Mouse (Mus musculus): ENCODE data around the gene Exosc2. TPM values are rescaled to one million over a fixed set of nuclear protein-coding genes. Genes with fewer than 3 reads are reported as not detected.

Gene Exosc2
- 10.0 and 11.7 TPM in 2 replicates for polyA plus RNA-seq (2012; ENCODE audit: insufficient read depth, insufficient read length, missing spikeins)

- Histone ChIP-seq H3K4me1 (ENCODE audit: control insufficient read depth, insufficient read depth, low read length) (peaks cover 9% of the 10 kb centered on the region), H3K4me3 (ENCODE audit: insufficient read depth, low read length) (peak within 1 kb of the TSS; percentile 84), H3K27ac (ENCODE audit: insufficient read depth, low read depth, low read length) (peak within 1 kb of the TSS; percentile 21)
- TF ChIP-seq CTCF (IDR thresholded peaks at IDR 0.05; ENCODE audit: low read depth, low read length) (no peak), POLR2A (IDR thresholded peaks at IDR 0.05; ENCODE audit: borderline replicate concordance, low read depth, low read length) (no peak)
These were observed at the start of gene Exosc2 for GRCm38 (mm10) chr2:31670551-31671035. TSS of gene Exosc2 (plus strand) at chr2:31670715.

GRCm38 (mm10) chr2:31633531-31633930 lies 37.0 kb upstream of the Exosc2 start:
- Histone ChIP-seq H3K27ac (ENCODE audit: insufficient read depth, low read depth, low read length) (no peak overlapping the region), H3K4me1 (ENCODE audit: control insufficient read depth, insufficient read depth, low read length) (no peaks in the 10 kb centered on the region), H3K4me3 (ENCODE audit: insufficient read depth, low read length) (no peak overlapping the region)
- TF ChIP-seq CTCF (IDR thresholded peaks at IDR 0.05; ENCODE audit: low read depth, low read length) (no peak), POLR2A (IDR thresholded peaks at IDR 0.05; ENCODE audit: borderline replicate concordance, low read depth, low read length) (no peak)

GRCm38 (mm10) chr2:31635281-31636137 lies 35.0 kb upstream of the Exosc2 start:
- no peak overlapping the region for H3K4me3 ChIP-seq (ENCODE audit: insufficient read depth, low read length)
- no peak overlapping the region for H3K27ac ChIP-seq (ENCODE audit: insufficient read depth, low read depth, low read length)
- no peak for TF ChIP-seq CTCF (IDR thresholded peaks at IDR 0.05; ENCODE audit: low read depth, low read length)
- no peak for TF ChIP-seq POLR2A (IDR thresholded peaks at IDR 0.05; ENCODE audit: borderline replicate concordance, low read depth, low read length)
- no peaks in the 10 kb centered on the region for H3K4me1 ChIP-seq (ENCODE audit: control insufficient read depth, insufficient read depth, low read length)

DNA sequence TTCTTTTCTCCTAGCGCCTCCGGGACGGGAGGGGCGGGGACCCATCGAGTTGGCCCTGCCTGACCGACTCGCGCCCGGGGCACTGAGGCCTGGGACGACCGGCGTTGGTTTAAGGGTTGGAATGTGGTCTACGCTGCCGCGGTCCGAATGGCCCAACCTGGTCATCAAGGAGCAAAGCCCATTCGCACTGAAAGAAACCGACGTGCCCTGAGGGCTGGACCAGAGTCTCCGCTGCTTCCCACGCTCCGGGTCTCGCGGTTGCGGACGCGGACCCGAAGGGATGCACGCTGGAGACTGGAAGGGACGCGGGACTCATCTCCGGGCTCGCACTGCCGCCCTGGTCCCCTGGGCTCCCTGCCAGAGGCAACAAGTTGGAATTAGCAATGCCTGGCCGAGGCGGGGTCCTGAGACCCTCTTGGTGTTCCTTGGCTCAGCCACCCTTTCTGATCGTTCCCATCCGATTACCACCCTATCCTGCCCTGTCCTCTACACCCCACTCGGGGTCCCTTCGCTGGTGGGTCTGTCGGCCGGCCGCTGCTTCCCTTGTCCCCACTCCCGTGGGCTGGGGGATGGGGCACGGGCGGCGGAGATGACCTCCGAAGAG lies 34.3 kb upstream of the Exosc2 start:
- H3K4me3 ChIP-seq (ENCODE audit: insufficient read depth, low read length): no peak overlapping the region
- H3K27ac ChIP-seq (ENCODE audit: insufficient read depth, low read depth, low read length): no peak overlapping the region
- TF ChIP-seq CTCF (IDR thresholded peaks at IDR 0.05; ENCODE audit: low read depth, low read length) (no peak), POLR2A (IDR thresholded peaks at IDR 0.05; ENCODE audit: borderline replicate concordance, low read depth, low read length) (no peak)

DNA sequence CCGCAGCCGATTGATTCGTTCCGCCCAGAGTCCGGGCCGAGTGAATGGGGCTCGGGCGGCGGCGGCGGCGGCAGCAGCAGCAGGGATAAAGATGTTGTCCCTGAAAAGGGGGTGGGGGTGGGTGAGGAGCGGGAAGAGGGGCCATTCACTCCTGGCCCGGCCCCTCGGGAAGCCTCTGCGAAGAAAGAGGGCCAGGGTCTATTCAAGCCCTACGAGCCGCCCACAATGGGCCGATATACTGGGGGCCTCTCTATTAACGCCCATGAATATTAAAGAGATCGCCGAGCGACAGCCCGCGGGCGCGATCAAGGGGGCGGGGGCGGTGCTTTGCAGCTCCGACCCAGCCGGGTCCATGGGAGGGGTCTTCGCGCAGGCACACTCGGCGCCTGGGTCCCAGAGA lies 33.8 kb upstream of the Exosc2 start:
- Histone ChIP-seq H3K4me3 (ENCODE audit: insufficient read depth, low read length) (no peak overlapping the region), H3K27ac (ENCODE audit: insufficient read depth, low read depth, low read length) (no peak overlapping the region), H3K4me1 (ENCODE audit: control insufficient read depth, insufficient read depth, low read length) (no peaks in the 10 kb centered on the region)
- no peak for TF ChIP-seq CTCF (IDR thresholded peaks at IDR 0.05; ENCODE audit: low read depth, low read length)
- no peak for TF ChIP-seq POLR2A (IDR thresholded peaks at IDR 0.05; ENCODE audit: borderline replicate concordance, low read depth, low read length)

More for the DNA sequence above, 34.3 kb upstream of the Exosc2 start:
- no peaks in the 10 kb centered on the region for H3K4me1 ChIP-seq (ENCODE audit: control insufficient read depth, insufficient read depth, low read length)

GRCm38 (mm10) chr2:31637311-31637710 lies 33.2 kb upstream of the Exosc2 start:
- no peak for TF ChIP-seq POLR2A (IDR thresholded peaks at IDR 0.05; ENCODE audit: borderline replicate concordance, low read depth, low read length)
- no peak for TF ChIP-seq CTCF (IDR thresholded peaks at IDR 0.05; ENCODE audit: low read depth, low read length)
- H3K4me3 ChIP-seq (ENCODE audit: insufficient read depth, low read length): no peak overlapping the region
- H3K4me1 ChIP-seq (ENCODE audit: control insufficient read depth, insufficient read depth, low read length): no peaks in the 10 kb centered on the region
- no peak overlapping the region for H3K27ac ChIP-seq (ENCODE audit: insufficient read depth, low read depth, low read length)

GRCm38 (mm10) chr2:31637807-31638206 lies 32.7 kb upstream of the Exosc2 start:
- Histone ChIP-seq H3K4me3 (ENCODE audit: insufficient read depth, low read length) (no peak overlapping the region), H3K4me1 (ENCODE audit: control insufficient read depth, insufficient read depth, low read length) (no peaks in the 10 kb centered on the region), H3K27ac (ENCODE audit: insufficient read depth, low read depth, low read length) (no peak overlapping the region)
- no peak for TF ChIP-seq POLR2A (IDR thresholded peaks at IDR 0.05; ENCODE audit: borderline replicate concordance, low read depth, low read length)
- TF ChIP-seq CTCF (IDR thresholded peaks at IDR 0.05; ENCODE audit: low read depth, low read length): peak; percentile 39

- H3K27ac ChIP-seq (ENCODE audit: insufficient read depth, low read depth, low read length): no peak overlapping the region
- TF ChIP-seq POLR2A (IDR thresholded peaks at IDR 0.05; ENCODE audit: borderline replicate concordance, low read depth, low read length) (no peak), CTCF (IDR thresholded peaks at IDR 0.05; ENCODE audit: low read depth, low read length) (no peak)
- no peaks in the 10 kb centered on the region for H3K4me1 ChIP-seq (ENCODE audit: control insufficient read depth, insufficient read depth, low read length)
- H3K4me3 ChIP-seq (ENCODE audit: insufficient read depth, low read length): no peak overlapping the region
These were observed 31.7 kb upstream of the Exosc2 start for GRCm38 (mm10) chr2:31638581-31639465.

DNA sequence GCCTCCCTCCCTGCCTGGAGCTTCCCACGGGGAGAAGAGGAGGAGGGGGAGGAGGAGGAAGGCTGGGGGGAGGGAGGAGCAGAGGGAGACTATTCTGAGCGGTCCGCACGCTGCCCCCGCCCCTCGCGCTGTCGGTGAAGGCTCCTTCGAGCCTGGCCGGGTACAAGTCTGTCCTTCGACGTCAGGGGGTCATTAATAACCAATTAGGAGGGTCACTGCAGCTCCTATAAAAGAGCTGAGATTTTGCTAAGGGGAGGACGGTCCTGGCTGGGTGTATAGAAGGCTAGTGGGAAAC lies 31.1 kb upstream of the Exosc2 start:
- Histone ChIP-seq H3K4me3 (ENCODE audit: insufficient read depth, low read length) (no peak overlapping the region), H3K4me1 (ENCODE audit: control insufficient read depth, insufficient read depth, low read length) (no peaks in the 10 kb centered on the region), H3K27ac (ENCODE audit: insufficient read depth, low read depth, low read length) (no peak overlapping the region)
- TF ChIP-seq CTCF (IDR thresholded peaks at IDR 0.05; ENCODE audit: low read depth, low read length): no peak
- no peak for TF ChIP-seq POLR2A (IDR thresholded peaks at IDR 0.05; ENCODE audit: borderline replicate concordance, low read depth, low read length)
